Mouse (Mus musculus) kidney, embryonic 14.5 days (tissue): ENCODE results near the gene Ppfia1. TPM values are rescaled to one million over a fixed set of nuclear protein-coding genes. Genes with fewer than 3 reads are reported as not detected.

ENCODE experiments used
- ATAC-seq: fragments of 200-750 bp; cut with Nextera tagmentation; 2 replicates; pipeline ENCODE4 v1.8.0; 2017; ENCODE audit warnings: moderate number of reproducible peaks, mild to moderate bottlenecking, moderate TSS enrichment, moderate library complexity; ENCODE audit not compliant: low FRiP score, low TSS enrichment
- H3K27ac ChIP-seq: fragments of 300-500 bp; sonication (generic); 2 replicates; pipeline ENCODE4 v1.5.1; 2014; ENCODE audit warnings: low read depth, mild to moderate bottlenecking, low read length, moderate library complexity, mixed read lengths
- H3K27me3 ChIP-seq: fragments of 300-500 bp; sonication (generic); 2 replicates; pipeline ENCODE4 v1.6.1; 2014; ENCODE audit warnings: mild to moderate bottlenecking, low read length; ENCODE audit not compliant: control insufficient read depth, insufficient read depth
- H3K36me3 ChIP-seq: fragments of 300-500 bp; sonication (generic); 2 replicates; pipeline ENCODE4 v1.6.1; 2014; ENCODE audit warnings: low read length, mixed read lengths; ENCODE audit not compliant: control insufficient read depth, insufficient read depth
- H3K4me1 ChIP-seq: fragments of 300-500 bp; sonication (generic); 2 replicates; pipeline ENCODE4 v1.6.1; 2014; ENCODE audit warnings: low read length, mixed read lengths; ENCODE audit not compliant: control insufficient read depth, insufficient read depth
- H3K4me2 ChIP-seq: fragments of 300-500 bp; sonication (generic); replicated peaks from 2 replicates; pipeline ENCODE4 v1.6.1; 2014; ENCODE audit warnings: low read depth, mild to moderate bottlenecking, low read length
- H3K4me3 ChIP-seq: fragments of 300-500 bp; sonication (generic); 2 replicates; pipeline ENCODE4 v1.5.1; 2014; ENCODE audit warnings: mild to moderate bottlenecking, low read length
- H3K9ac ChIP-seq: fragments of 300-500 bp; sonication (generic); 2 replicates; pipeline ENCODE4 v1.6.1; 2014; ENCODE audit warnings: low read depth, mild to moderate bottlenecking, low read length, moderate library complexity
- H3K9me3 ChIP-seq: fragments of 300-500 bp; sonication (generic); 2 replicates; pipeline ENCODE4 v1.6.1; 2016; ENCODE audit warnings: low read length; ENCODE audit not compliant: control insufficient read depth
- WGBS: fragments of 180-500 bp; shearing (Covaris S2); extraction: QIAGEN DNeasy Blood & Tissue Kit; methylation state at CpG from one replicate; pipeline ENCODE4 v1.1.7; 2014; 5-methylcytosine and 5-hydroxymethylcytosine counted together
- polyA plus RNA-seq: library from polyadenylated mRNA; unstranded; fragments of >200 nt; fragmentation: Nextera tagmentation; extraction: Ambion mirVana; gene quantifications from 2 replicates; pipeline ENCODE4 v1.2.1, GENCODE M21; 2014

Gene Ppfia1
- polyA plus RNA-seq, 1 experiment from 2014 or later: 51.5 TPM

DNA sequence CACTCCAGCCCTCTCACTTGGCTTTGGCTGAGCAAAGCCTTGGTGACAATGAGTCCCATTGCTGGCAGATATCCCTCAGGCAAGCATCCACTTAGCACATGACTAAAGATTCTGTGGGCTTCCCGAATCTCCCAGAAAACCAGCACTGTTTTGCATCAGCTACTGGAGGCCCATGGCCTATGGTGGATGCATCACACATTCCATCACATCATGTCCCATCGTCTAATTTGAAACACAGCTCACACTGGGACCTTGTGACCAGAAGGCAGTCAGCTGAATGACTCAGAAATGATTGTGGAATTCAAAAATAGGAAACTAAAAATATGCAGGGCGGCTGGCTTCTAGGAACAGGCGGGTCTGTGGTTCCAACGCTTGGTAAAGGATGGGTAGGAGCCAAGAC is 24.3 kb upstream of the Ppfia1 start:
- Histone ChIP-seq H3K4me1 (peaks cover 13% of the 10 kb centered on the region), H3K27me3 (no peaks in the 10 kb centered on the region), H3K9ac (no peak overlapping the region), H3K4me2 (no peak overlapping the region), H3K9me3 (no peaks in the 10 kb centered on the region), H3K27ac (no peak overlapping the region), H3K36me3 (peaks cover 18% of the 10 kb centered on the region; the same call in 1 of the 2 replicates), H3K4me3 (no peak overlapping the region)
- 89% methylated on average over 5 of the region's 5 CpGs for WGBS
- ATAC-seq: no peak

- no peak overlapping the region for H3K4me3 ChIP-seq
- H3K9me3 ChIP-seq: no peaks in the 10 kb centered on the region
- no peak overlapping the region for H3K27ac ChIP-seq
- WGBS: 73% methylated on average over 5 of the region's 5 CpGs
- H3K27me3 ChIP-seq: no peaks in the 10 kb centered on the region
- H3K9ac ChIP-seq: no peak overlapping the region
- no peak for ATAC-seq
- no peak overlapping the region for H3K4me2 ChIP-seq
- no peaks in the 10 kb centered on the region for H3K36me3 ChIP-seq
- H3K4me1 ChIP-seq: no peaks in the 10 kb centered on the region
Observed at GRCm38 (mm10) chr7:144572234-144572633, 18.7 kb upstream of the Ppfia1 start.

DNA sequence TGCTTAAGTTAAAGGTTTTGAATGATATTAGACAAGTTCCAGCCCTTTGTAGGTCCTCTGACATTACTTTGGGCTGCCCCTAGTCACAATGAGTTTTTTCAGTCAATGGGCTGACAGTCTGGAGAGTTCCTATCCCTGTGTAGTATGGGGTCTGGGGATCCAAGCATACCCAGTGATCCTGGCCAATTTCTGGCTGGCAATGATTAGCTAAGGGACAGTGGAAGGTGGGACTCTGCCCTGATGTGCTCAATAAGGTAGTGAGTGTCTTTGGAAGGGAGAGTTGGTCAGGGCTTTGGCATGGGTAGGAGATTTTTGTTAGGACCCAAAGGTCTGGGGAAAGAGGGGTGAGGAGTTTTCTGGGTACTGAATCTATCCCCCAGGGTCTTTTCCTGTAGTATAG is 18.1 kb upstream of the Ppfia1 start:
- H3K9ac ChIP-seq: no peak overlapping the region
- no peaks in the 10 kb centered on the region for H3K4me1 ChIP-seq
- no peak overlapping the region for H3K27ac ChIP-seq
- no peaks in the 10 kb centered on the region for H3K27me3 ChIP-seq
- no peak overlapping the region for H3K4me2 ChIP-seq
- no peaks in the 10 kb centered on the region for H3K9me3 ChIP-seq
- ATAC-seq: peak; percentile 39; the same call in 1 of the 2 replicates
- no peak overlapping the region for H3K4me3 ChIP-seq
- H3K36me3 ChIP-seq: no peaks in the 10 kb centered on the region

- Histone ChIP-seq H3K36me3 (no peaks in the 10 kb centered on the region), H3K9ac (no peak overlapping the region), H3K27me3 (no peaks in the 10 kb centered on the region), H3K9me3 (no peaks in the 10 kb centered on the region), H3K4me2 (no peak overlapping the region), H3K4me1 (no peaks in the 10 kb centered on the region), H3K4me3 (no peak overlapping the region), H3K27ac (no peak overlapping the region)
- WGBS: 74% methylated on average over 7 of the region's 7 CpGs
- no peak for ATAC-seq
Observed at GRCm38 (mm10) chr7:144569428-144569827, 15.9 kb upstream of the Ppfia1 start.

- Histone ChIP-seq H3K27ac (no peak overlapping the region), H3K4me1 (no peaks in the 10 kb centered on the region), H3K27me3 (no peaks in the 10 kb centered on the region), H3K4me2 (no peak overlapping the region), H3K9me3 (no peaks in the 10 kb centered on the region), H3K36me3 (no peaks in the 10 kb centered on the region), H3K4me3 (no peak overlapping the region), H3K9ac (no peak overlapping the region)
- no peak for ATAC-seq
Observed at GRCm38 (mm10) chr7:144568091-144568490, 14.6 kb upstream of the Ppfia1 start.

DNA sequence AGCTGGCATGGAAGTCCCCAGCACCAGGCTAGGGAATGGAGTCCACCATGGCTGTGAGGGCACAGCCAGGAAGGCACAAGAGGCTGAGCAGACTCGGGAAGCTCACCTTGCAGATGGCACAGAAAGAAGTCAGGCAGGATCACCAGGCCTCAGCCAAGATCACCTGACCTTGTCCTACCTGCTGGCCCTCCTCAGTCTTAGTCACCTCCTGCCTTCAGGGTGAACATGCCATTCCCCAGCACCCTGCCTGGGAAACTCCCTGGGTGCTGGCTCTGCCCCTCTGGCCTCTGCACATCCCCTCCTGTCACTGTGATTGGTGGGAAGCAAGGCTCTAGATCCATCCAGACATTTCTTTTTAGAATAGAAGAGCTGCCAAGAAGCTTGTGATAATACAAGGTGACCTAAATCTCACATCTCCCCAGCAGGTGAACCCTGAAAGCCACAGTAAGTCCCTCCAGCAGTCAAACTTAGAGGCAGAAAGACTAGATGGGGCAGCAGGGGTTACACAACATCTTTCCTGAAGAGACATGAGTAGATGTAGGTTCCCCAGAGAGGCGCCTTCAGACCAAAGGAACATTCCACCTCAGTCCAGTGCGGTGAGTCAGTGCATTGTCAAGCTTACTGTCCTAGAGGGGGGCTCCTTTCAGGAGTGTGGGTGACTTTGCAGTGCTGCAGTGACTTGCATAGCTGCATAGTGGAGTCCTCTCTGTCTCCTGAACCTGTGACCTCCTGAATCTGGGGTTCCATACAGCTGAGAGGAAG is 13.6 kb upstream of the Ppfia1 start:
- no peaks in the 10 kb centered on the region for H3K36me3 ChIP-seq
- no peaks in the 10 kb centered on the region for H3K4me1 ChIP-seq
- no peak for ATAC-seq
- no peak overlapping the region for H3K27ac ChIP-seq
- WGBS: 75% methylated on average over 3 of the region's 3 CpGs
- H3K9me3 ChIP-seq: no peaks in the 10 kb centered on the region
- H3K4me3 ChIP-seq: no peak overlapping the region
- no peaks in the 10 kb centered on the region for H3K27me3 ChIP-seq
- no peak overlapping the region for H3K9ac ChIP-seq
- no peak overlapping the region for H3K4me2 ChIP-seq

DNA sequence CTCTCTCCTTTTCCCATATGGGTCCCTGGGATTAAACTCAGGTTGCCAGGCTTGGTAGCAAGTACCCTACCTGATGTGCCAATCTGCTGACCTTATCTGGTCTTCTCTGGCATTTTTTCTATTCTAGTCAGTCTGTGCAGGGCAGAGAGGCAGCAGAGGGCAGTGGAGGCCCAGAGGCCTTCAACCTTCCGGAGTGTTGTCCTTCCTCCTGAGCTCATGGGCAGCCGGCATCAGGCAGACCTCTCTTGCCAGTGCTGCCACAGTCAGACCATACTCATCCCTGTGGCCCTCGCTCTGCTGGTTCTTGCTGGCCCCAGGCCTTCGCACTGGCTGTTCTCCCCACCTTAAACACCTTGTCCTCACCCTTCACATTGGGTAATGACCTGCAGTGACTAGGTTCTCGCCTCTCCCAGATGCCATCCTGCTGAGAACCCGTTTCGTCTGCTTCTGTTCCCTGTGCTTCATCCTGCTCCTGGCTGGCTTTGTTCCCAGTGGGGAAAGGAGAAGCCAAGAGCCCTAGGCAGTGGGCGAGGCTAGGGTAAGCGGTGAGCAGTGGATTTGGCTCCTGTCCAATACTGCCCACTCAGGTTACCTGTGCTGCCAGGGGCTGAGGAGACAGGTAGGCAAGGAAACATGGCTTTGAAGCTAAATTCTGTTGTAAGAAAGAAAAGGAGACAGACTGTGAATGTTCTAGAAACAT is 10.1 kb upstream of the Ppfia1 start:
- Histone ChIP-seq H3K36me3 (no peaks in the 10 kb centered on the region), H3K9ac (no peak overlapping the region), H3K4me2 (no peak overlapping the region), H3K27me3 (no peaks in the 10 kb centered on the region), H3K4me3 (no peak overlapping the region), H3K27ac (no peak overlapping the region), H3K9me3 (no peaks in the 10 kb centered on the region), H3K4me1 (no peaks in the 10 kb centered on the region)
- WGBS: 74% methylated on average over 9 of the region's 9 CpGs
- ATAC-seq: no peak

GRCm38 (mm10) chr7:144562016-144562415 is 8.5 kb upstream of the Ppfia1 start:
- Histone ChIP-seq H3K9me3 (no peaks in the 10 kb centered on the region), H3K27me3 (no peaks in the 10 kb centered on the region), H3K36me3 (no peaks in the 10 kb centered on the region), H3K4me3 (no peak overlapping the region), H3K4me2 (no peak overlapping the region), H3K9ac (no peak overlapping the region), H3K4me1 (no peaks in the 10 kb centered on the region), H3K27ac (no peak overlapping the region)
- ATAC-seq: no peak
- 13% methylated on average over 3 of the region's 3 CpGs for WGBS

DNA sequence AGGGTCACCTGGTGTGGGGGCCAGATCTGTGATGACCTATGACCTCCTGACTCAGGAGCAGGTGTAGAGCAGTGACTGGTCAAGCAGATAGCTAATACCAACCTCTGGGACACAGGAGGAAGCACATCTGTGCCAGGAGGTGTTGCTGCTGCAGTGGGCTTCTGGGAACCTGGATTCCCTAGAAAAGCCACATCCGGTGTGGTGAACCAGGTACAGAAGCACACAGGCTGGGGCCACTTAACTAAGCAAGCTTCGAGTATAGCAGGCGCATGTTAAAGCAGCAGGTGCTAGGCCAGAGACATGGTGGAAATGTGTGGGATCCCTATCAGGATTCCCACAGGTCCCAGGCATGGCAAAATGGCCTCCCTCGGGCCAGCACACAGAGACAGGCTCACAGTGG is 7.1 kb upstream of the Ppfia1 start:
- H3K36me3 ChIP-seq: no peaks in the 10 kb centered on the region
- no peak overlapping the region for H3K27ac ChIP-seq
- H3K9ac ChIP-seq: no peak overlapping the region
- H3K4me1 ChIP-seq: no peaks in the 10 kb centered on the region
- H3K4me2 ChIP-seq: no peak overlapping the region
- ATAC-seq: no peak
- no peak overlapping the region for H3K4me3 ChIP-seq
- 85% methylated on average over 4 of the region's 4 CpGs for WGBS
- H3K27me3 ChIP-seq: no peaks in the 10 kb centered on the region
- H3K9me3 ChIP-seq: no peaks in the 10 kb centered on the region
